ENCODE assay signal across 1 mouse cellular context in genomic region chr15:89110147-89110546, GRCm38 (mm10).
TF ChIP-seq lines count a peak whose summit lies in the region.

No protein-coding gene starts in this region.

TF ChIP-seq in C2C12, 6 proteins besides CTCF, POLR2A, EP300 and RAD21 (continued from another document):
- no peak for TF ChIP-seq FOSL1 (IDR thresholded peaks at IDR 0.05; ENCODE audit: insufficient read depth, low read length, poor library complexity, severe bottlenecking)
- TF ChIP-seq MAX (IDR thresholded peaks at IDR 0.05), result no peak
